Mouse (Mus musculus): ENCODE results near the gene Mrto4. TPM values are rescaled to one million over a fixed set of nuclear protein-coding genes. Genes with fewer than 3 reads are reported as not detected.

Mrto4 gene
- total RNA-seq, 4 experiments from 2014 or later: 24.7 to 32.0 (median 29.1) TPM

GRCm38 (mm10) chr4:139340835-139341234 is 11.5 kb downstream of the Mrto4 start:
- no peak for DNase-seq (ENCODE audit: low spot score)

GRCm38 (mm10) chr4:139338145-139338544 is 14.2 kb downstream of the Mrto4 start:
- no peak for DNase-seq (ENCODE audit: low spot score)

GRCm38 (mm10) chr4:139336822-139337483 is 15.4 kb downstream of the Mrto4 start:
- DNase-seq (ENCODE audit: low spot score): peak; percentile 55

DNA sequence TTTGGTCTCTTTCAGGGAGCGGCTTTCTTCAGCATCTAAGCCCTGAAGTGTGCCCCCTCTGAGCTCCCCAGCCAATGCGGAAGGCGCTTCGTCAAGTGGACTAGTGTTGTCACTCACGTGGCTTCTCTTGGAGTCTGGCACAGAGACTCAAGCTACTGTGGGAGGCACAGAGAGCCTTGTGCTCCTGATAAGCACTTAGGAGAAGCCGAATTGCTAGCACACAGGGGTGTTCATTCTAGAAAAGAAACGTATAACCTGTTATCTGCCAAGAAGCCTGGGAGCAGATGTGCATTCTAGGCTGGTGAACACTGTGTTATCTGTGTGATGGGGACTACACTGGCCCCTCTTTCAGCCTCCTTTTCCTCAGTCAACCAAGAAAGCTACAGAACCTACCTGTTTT is 16.9 kb downstream of the Mrto4 start:
- no peak for DNase-seq (ENCODE audit: low spot score)

GRCm38 (mm10) chr4:139334631-139335295 is 17.6 kb downstream of the Mrto4 start:
- DNase-seq (ENCODE audit: low spot score): no peak

GRCm38 (mm10) chr4:139330605-139331004 is 21.8 kb downstream of the Mrto4 start:
- DNase-seq (ENCODE audit: low spot score): peak; percentile 51

DNA sequence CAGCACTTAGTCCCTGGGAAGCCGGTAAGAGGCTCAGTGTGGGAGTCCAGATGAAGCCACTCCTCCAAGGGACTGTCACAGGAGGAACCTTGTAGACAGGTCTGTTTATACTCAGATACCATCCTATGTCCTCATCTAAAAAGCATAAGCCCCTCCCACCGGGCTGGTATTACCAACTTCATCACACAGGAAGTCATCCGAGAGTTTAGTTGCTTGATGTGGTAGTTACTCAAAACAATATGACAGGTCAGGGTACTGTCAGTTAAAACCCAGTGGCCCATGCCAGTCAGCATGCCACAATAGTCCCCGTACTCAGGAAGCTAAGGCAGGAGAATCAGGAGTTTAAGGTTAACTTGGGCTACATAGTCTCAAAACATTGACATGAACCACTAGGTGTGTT is 32.6 kb downstream of the Mrto4 start:
- no peak for DNase-seq (ENCODE audit: low spot score)

DNA sequence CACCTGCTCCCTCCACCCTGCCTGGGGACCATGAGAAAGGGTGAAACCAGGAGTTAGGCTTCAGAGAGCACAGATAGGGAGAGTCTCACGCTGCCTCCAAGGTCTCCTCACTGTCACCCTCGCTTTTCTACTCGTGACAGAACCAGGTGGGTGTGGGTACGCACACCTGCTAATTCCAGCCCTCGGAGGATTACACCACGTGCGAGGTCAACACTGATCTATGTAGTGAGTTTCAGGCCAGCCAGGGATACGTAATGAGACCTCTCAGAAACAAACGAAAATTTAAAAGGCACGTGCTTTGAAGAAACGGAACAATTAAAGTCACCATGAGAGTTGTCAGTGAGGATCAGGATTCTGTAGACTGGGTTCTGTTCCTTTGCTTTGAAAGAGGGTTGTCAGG is 33.9 kb downstream of the Mrto4 start:
- no peak for DNase-seq (ENCODE audit: low spot score)

DNA sequence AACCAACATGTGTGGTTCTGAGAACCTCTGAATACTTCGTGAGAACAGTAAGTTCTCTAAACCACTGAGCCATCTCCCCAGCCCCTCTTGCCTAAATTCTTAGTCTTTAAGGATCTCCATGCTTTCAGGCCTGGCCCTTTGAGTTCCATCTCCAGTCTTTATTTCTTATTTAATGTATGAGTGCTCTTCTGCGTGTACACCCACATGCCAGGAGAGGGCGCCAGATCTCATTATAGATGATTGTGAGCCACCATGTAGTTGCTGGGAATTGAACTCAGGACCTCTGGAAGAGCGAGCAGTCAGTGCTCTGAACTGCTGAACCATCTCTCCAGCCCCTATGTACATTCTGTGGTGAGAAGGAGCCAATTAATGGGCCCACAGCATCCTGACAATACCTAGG is 39.7 kb downstream of the Mrto4 start:
- DNase-seq (ENCODE audit: low spot score): no peak

DNA sequence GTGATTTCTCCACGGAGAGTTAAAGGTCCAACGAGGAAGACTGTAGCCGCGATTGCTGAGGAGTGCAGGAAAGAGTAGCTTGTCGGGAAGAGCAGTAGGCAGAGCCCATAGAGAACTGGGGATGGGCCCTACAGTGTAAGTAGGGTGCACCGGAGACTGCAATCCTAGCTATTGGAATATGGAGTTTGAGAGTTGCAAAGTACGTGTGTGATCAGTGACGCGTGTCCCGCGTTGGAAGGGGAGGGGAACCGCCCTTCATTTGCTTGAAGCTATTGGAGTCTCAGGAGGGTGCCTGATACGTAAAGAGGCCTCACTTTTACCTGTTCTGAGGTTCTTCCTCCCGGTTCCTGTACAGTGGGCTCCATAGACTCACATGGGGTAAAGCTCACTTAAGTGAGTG is 40.7 kb downstream of the Mrto4 start:
- DNase-seq (ENCODE audit: low spot score): no peak

- no peak for DNase-seq (ENCODE audit: low spot score)
These were observed 41.3 kb downstream of the Mrto4 start for GRCm38 (mm10) chr4:139310899-139311701.

GRCm38 (mm10) chr4:139310171-139310898 is 42.0 kb downstream of the Mrto4 start, which contains the start of the genes Pqlc2 and Akr7a5:
Gene Pqlc2, minus strand, starts transcription at chr4:139310708.
Gene Akr7a5, plus strand, starts transcription at chr4:139310744.
- DNase-seq (ENCODE audit: low spot score): peak; percentile 97

GRCm38 (mm10) chr4:139309651-139310050 is 42.7 kb downstream of the Mrto4 start:
- no peak for DNase-seq (ENCODE audit: low spot score)

- no peak for DNase-seq (ENCODE audit: low spot score)
These were observed 44.5 kb downstream of the Mrto4 start for GRCm38 (mm10) chr4:139307916-139308315.

GRCm38 (mm10) chr4:139305521-139305920 is 46.9 kb downstream of the Mrto4 start:
- no peak for DNase-seq (ENCODE audit: low spot score)

DNA sequence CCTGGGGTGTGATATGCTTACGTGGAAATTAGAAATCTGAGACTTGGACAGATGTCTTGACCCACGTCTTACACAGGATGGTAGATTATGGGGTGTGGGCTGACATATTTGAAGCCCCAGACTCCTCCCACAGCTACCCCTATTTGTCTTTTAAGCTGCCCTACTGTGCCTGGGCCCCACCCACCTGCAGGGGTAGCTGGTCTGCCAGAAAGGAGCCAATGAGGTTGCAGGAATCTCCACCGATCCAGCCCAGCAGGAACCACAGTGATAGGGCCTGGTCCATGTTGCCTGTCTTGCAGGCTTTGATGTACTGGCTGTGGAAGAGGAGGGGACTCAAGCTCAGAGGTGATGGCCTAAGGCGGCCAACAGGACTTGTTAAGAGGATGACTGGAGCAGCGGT is 50.1 kb downstream of the Mrto4 start:
- no peak for DNase-seq (ENCODE audit: low spot score)

GRCm38 (mm10) chr4:139301780-139302179 is 50.6 kb downstream of the Mrto4 start:
- no peak for DNase-seq (ENCODE audit: low spot score)

GRCm38 (mm10) chr4:139298671-139299366 is 53.6 kb downstream of the Mrto4 start:
- DNase-seq (ENCODE audit: low spot score): no peak

DNA sequence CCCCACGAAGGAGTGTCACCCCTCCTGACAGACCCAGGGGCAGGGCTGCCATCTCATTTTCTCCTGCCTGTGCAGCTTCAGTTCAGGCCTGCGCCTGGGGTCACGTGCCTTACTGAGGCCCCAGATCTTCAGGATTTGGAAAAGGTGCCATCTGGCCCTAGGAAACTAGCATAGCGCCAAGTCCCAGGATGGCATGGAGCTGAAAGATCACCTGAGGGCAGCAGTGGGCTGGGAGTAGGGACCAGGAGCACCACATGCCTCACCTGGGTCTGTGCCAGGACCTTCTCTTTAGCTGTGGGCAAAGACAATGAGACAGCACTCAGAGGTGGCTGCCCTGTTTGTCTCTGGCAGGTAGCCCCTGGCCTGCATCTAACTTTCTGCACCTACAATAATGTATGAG is 54.8 kb downstream of the Mrto4 start:
- peak; percentile 45 for DNase-seq (ENCODE audit: low spot score)

All from heart, adult 8-10 months (tissue).